Mouse (Mus musculus) erythroblast, embryonic 14.5 days (primary cell): ENCODE measurements around the gene Ptprj.

ENCODE experiments used
- GATA1 ChIP-seq: IDR thresholded peaks from 2 replicates; pipeline ENCODE4 v1.6.1; 2012; ENCODE audit warnings: low read length, inconsistent platforms, mixed read lengths
- TAL1 ChIP-seq: IDR thresholded peaks from 3 replicates; pipeline ENCODE4 v1.6.1; 2012; ENCODE audit warnings: low read length, inconsistent platforms, mixed read lengths

- TF ChIP-seq GATA1 (no peak), TAL1 (no peak)
These were observed 32.6 kb upstream of the Ptprj start for GRCm38 (mm10) chr2:90613006-90613405.
